Mouse (Mus musculus): ENCODE measurements at regions not wholly inside any gene's neighbourhood (a gene's known extent, or its start where the extent isn't known, plus 50 kb on each side); places are given as distances from the start of the nearest gene placed in this dataset.

DNA sequence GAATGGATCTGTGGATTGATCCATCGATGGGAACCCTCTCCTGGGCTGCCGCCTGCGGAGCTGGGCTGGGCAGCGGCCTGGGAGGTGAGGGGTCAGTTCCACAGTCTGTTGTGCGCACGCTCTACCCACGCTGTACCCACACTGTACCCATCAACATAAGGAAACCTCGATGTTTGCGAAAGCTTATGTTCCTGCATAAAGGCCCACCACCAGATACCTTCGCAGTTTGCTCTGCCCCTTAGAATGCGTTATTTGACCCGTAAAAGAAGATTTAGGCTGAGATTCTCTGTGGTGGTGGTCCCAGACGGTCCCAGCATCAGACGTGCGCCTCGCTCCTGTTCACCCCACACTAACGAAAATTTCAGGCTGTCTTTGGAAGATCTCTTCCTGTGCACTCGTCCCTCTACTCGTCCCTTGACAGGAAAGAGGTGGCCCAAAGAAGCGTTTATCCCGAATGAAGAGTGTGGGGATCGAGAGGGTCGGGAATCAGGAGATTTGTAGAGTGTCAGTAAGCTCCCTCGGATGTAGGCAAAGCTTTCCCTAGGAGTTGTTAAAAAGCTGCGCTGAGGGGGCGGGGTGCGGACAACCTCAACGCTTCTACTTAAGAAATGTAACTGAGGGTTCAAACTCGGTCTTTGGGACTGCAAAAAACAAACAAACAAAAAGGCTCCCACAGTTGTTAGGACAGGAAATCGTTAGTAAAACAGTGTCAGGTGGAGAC is 123.9 kb downstream of the Tmem161b start:
- Histone ChIP-seq H3K4me1 (ENCODE audit: control insufficient read depth in 2 of 2, insufficient read depth in 2 of 2, low read length in 2 of 2) (peaks cover 4 to 10% of the 10 kb centered on the region in 2 experiments; a peak in 3 of 4 replicates), H3K27me3 (ENCODE audit: control insufficient read depth, insufficient read depth, low read length) (peaks cover 58% of the 10 kb centered on the region), H3K36me3 (ENCODE audit: control insufficient read depth, insufficient read depth, low read length) (no peaks in the 10 kb centered on the region), H3K4me3 (ENCODE audit: control insufficient read depth in 1 of 2, insufficient read depth in 1 of 2, low read depth in 1 of 2, low read length in 2 of 2) (no peak overlapping the region), H3K9me3 (ENCODE audit: control insufficient read depth, low read length) (no peaks in the 10 kb centered on the region), H3K4me2 (ENCODE audit: low read length) (no peak overlapping the region; the same call in 1 of the 2 replicates), H3K9ac (ENCODE audit: low read length) (no peak overlapping the region), H3K27ac (replicated peaks in 1 of 2; ENCODE audit: control insufficient read depth in 1 of 2, insufficient read depth in 1 of 2, low read depth in 2 of 2, low read length in 2 of 2) (no peak overlapping the region)
- no peak for ATAC-seq (ENCODE audit: insufficient number of reproducible peaks, insufficient read depth, low FRiP score, low read depth)
- WGBS = 2% methylated on average over 30 of the region's 30 CpGs

- Histone ChIP-seq H3K9ac (ENCODE audit: low read length) (no peak overlapping the region), H3K4me1 (ENCODE audit: control insufficient read depth in 2 of 2, insufficient read depth in 2 of 2, low read length in 2 of 2) (peaks cover 4 to 10% of the 10 kb centered on the region in 2 experiments; a peak in 3 of 4 replicates), H3K9me3 (ENCODE audit: control insufficient read depth, low read length) (no peaks in the 10 kb centered on the region), H3K36me3 (ENCODE audit: control insufficient read depth, insufficient read depth, low read length) (no peaks in the 10 kb centered on the region), H3K27me3 (ENCODE audit: control insufficient read depth, insufficient read depth, low read length) (peaks cover 52% of the 10 kb centered on the region), H3K4me2 (ENCODE audit: low read length) (no peak overlapping the region; the same call in 1 of the 2 replicates), H3K27ac (replicated peaks in 1 of 2; ENCODE audit: control insufficient read depth in 1 of 2, insufficient read depth in 1 of 2, low read depth in 2 of 2, low read length in 2 of 2) (no peak overlapping the region), H3K4me3 (ENCODE audit: control insufficient read depth in 1 of 2, insufficient read depth in 1 of 2, low read depth in 1 of 2, low read length in 2 of 2) (no peak overlapping the region)
- WGBS = 6% methylated on average over 2 of the region's 2 CpGs
- no peak for ATAC-seq (ENCODE audit: insufficient number of reproducible peaks, insufficient read depth, low FRiP score, low read depth)
Measured at GRCm38 (mm10) chr13:84346569-84346968, 124.5 kb downstream of the Tmem161b start.

- Histone ChIP-seq H3K9me3 (ENCODE audit: control insufficient read depth, low read length) (no peaks in the 10 kb centered on the region), H3K27ac (replicated peaks in 1 of 2; ENCODE audit: control insufficient read depth in 1 of 2, insufficient read depth in 1 of 2, low read depth in 2 of 2, low read length in 2 of 2) (no peak overlapping the region), H3K4me2 (ENCODE audit: low read length) (peak overlapping the region; percentile 89), H3K4me1 (ENCODE audit: control insufficient read depth in 2 of 2, insufficient read depth in 2 of 2, low read length in 2 of 2) (peaks cover 4 to 10% of the 10 kb centered on the region in 2 experiments; a peak in 3 of 4 replicates), H3K27me3 (ENCODE audit: control insufficient read depth, insufficient read depth, low read length) (peaks cover 45% of the 10 kb centered on the region), H3K36me3 (ENCODE audit: control insufficient read depth, insufficient read depth, low read length) (no peaks in the 10 kb centered on the region), H3K9ac (ENCODE audit: low read length) (peak overlapping the region; percentile 34; the same call in 1 of the 2 replicates), H3K4me3 (ENCODE audit: control insufficient read depth in 1 of 2, insufficient read depth in 1 of 2, low read depth in 1 of 2, low read length in 2 of 2) (peak overlapping the region; percentile 44 to 52)
- WGBS = 2% methylated on average over 21 of the region's 21 CpGs
- ATAC-seq (ENCODE audit: insufficient number of reproducible peaks, insufficient read depth, low FRiP score, low read depth) = no peak
Measured at GRCm38 (mm10) chr13:84347181-84347913, 125.3 kb downstream of the Tmem161b start.

- Histone ChIP-seq H3K4me3 (ENCODE audit: control insufficient read depth in 1 of 2, insufficient read depth in 1 of 2, low read depth in 1 of 2, low read length in 2 of 2) (peak overlapping the region; percentile 44 to 52), H3K27ac (replicated peaks in 1 of 2; ENCODE audit: control insufficient read depth in 1 of 2, insufficient read depth in 1 of 2, low read depth in 2 of 2, low read length in 2 of 2) (peak overlapping the region; percentile 60 to 69), H3K36me3 (ENCODE audit: control insufficient read depth, insufficient read depth, low read length) (no peaks in the 10 kb centered on the region), H3K27me3 (ENCODE audit: control insufficient read depth, insufficient read depth, low read length) (peaks cover 42% of the 10 kb centered on the region), H3K9ac (ENCODE audit: low read length) (peak overlapping the region; percentile 69), H3K4me1 (ENCODE audit: control insufficient read depth in 2 of 2, insufficient read depth in 2 of 2, low read length in 2 of 2) (peaks cover 4 to 10% of the 10 kb centered on the region in 2 experiments; a peak in 3 of 4 replicates), H3K9me3 (ENCODE audit: control insufficient read depth, low read length) (no peaks in the 10 kb centered on the region), H3K4me2 (ENCODE audit: low read length) (peak overlapping the region; percentile 89)
- WGBS = under 1% methylated on average over 34 of the region's 34 CpGs
- ATAC-seq (ENCODE audit: insufficient number of reproducible peaks, insufficient read depth, low FRiP score, low read depth) = peak; percentile 96
Measured at GRCm38 (mm10) chr13:84347914-84348700, 126.0 kb downstream of the Tmem161b start.

DNA sequence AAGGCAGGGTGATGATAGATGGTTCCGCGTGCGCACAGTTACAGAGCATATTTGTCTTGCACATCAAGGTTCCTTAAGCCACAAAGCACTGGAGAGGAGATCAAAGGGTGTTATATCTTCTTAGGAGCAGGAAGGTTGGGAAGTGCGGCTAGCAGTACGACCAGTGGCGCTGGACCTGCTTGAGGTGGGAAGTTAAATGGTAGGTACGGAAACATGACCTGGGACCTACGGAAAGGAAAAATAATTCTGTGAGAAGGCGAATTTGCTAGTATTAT is 126.5 kb downstream of the Tmem161b start:
- ATAC-seq (ENCODE audit: insufficient number of reproducible peaks, insufficient read depth, low FRiP score, low read depth) = no peak
- H3K4me3 ChIP-seq (ENCODE audit: control insufficient read depth in 1 of 2, insufficient read depth in 1 of 2, low read depth in 1 of 2, low read length in 2 of 2) = peak overlapping the region; percentile 44 to 52
- peak overlapping the region; percentile 69 for H3K9ac ChIP-seq (ENCODE audit: low read length)
- no peaks in the 10 kb centered on the region for H3K9me3 ChIP-seq (ENCODE audit: control insufficient read depth, low read length)
- H3K27ac ChIP-seq (replicated peaks in 1 of 2; ENCODE audit: control insufficient read depth in 1 of 2, insufficient read depth in 1 of 2, low read depth in 2 of 2, low read length in 2 of 2) = peak overlapping the region; percentile 60 to 69
- 0% methylated on average over 9 of the region's 9 CpGs for WGBS
- peaks cover 4 to 10% of the 10 kb centered on the region in 2 experiments; a peak in 3 of 4 replicates for H3K4me1 ChIP-seq (ENCODE audit: control insufficient read depth in 2 of 2, insufficient read depth in 2 of 2, low read length in 2 of 2)
- H3K36me3 ChIP-seq (ENCODE audit: control insufficient read depth, insufficient read depth, low read length) = no peaks in the 10 kb centered on the region
- H3K27me3 ChIP-seq (ENCODE audit: control insufficient read depth, insufficient read depth, low read length) = peaks cover 36% of the 10 kb centered on the region
- H3K4me2 ChIP-seq (ENCODE audit: low read length) = peak overlapping the region; percentile 89

DNA sequence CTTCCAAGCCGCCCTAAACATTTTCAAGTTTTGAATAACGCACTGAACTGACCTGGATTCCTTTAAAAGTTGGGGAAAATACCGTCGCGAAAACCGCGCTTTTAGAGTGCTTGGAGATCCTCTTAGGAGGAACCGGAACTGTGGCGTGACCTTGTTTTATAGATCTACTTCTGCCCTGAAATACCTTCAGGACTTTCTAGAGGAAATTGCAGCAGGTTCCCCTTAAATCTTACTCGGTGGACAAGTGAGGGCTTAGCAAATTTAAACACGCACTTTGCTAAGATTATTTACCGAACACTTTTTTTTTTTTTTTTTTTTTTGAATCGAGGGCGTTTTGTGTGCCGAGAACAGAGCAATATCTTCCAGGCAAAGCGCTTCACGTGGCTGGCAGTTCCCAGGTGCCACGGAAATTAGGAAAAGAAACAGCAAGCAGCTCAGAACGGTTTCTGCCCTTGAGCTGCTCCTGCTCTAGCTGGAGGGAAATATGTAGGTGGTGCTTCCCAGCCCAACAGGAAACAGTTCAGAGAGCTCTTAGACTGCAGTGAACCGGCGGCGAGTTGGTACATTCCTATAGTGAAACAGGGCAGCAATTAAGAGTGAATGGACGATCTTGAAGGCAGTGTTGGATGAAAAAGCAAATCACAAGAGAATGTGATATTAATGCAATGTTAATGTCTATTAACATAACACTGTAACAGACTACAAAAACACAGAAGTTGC is 127.1 kb downstream of the Tmem161b start:
- Histone ChIP-seq H3K4me1 (ENCODE audit: control insufficient read depth in 2 of 2, insufficient read depth in 2 of 2, low read length in 2 of 2) (peaks cover 4 to 10% of the 10 kb centered on the region in 2 experiments; a peak in 3 of 4 replicates), H3K27me3 (ENCODE audit: control insufficient read depth, insufficient read depth, low read length) (peaks cover 31% of the 10 kb centered on the region), H3K9me3 (ENCODE audit: control insufficient read depth, low read length) (no peaks in the 10 kb centered on the region), H3K9ac (ENCODE audit: low read length) (peak overlapping the region; percentile 69), H3K36me3 (ENCODE audit: control insufficient read depth, insufficient read depth, low read length) (no peaks in the 10 kb centered on the region), H3K4me2 (ENCODE audit: low read length) (peak overlapping the region; percentile 89), H3K27ac (replicated peaks in 1 of 2; ENCODE audit: control insufficient read depth in 1 of 2, insufficient read depth in 1 of 2, low read depth in 2 of 2, low read length in 2 of 2) (peak overlapping the region; percentile 60 to 69), H3K4me3 (ENCODE audit: control insufficient read depth in 1 of 2, insufficient read depth in 1 of 2, low read depth in 1 of 2, low read length in 2 of 2) (peak overlapping the region; percentile 44 to 52)
- no peak for ATAC-seq (ENCODE audit: insufficient number of reproducible peaks, insufficient read depth, low FRiP score, low read depth)
- under 1% methylated on average over 23 of the region's 23 CpGs for WGBS

DNA sequence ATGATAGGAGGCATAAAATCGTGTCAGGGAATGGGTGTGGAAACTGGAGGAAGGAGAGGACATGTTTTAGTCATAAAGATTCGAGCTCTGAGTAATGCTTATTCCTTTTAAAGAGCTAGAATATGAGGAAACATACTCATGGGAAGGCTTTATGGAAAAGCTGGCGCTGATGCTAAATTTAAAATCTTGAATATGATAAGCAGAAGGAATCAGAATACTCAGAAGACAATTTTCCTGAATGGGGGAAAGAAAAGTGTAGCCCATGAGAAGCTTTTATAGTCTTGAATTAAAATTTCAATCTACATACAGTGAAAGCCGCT is 127.6 kb downstream of the Tmem161b start:
- Histone ChIP-seq H3K9ac (ENCODE audit: low read length) (peak overlapping the region; percentile 69; the same call in 1 of the 2 replicates), H3K4me1 (ENCODE audit: control insufficient read depth in 2 of 2, insufficient read depth in 2 of 2, low read length in 2 of 2) (peaks cover 4 to 10% of the 10 kb centered on the region in 2 experiments; a peak in 3 of 4 replicates), H3K4me3 (ENCODE audit: control insufficient read depth in 1 of 2, insufficient read depth in 1 of 2, low read depth in 1 of 2, low read length in 2 of 2) (peak overlapping the region in 1 of 2 experiments; percentile 52; a peak in 2 of 4 replicates), H3K9me3 (ENCODE audit: control insufficient read depth, low read length) (no peaks in the 10 kb centered on the region), H3K4me2 (ENCODE audit: low read length) (peak overlapping the region; percentile 89), H3K27ac (replicated peaks in 1 of 2; ENCODE audit: control insufficient read depth in 1 of 2, insufficient read depth in 1 of 2, low read depth in 2 of 2, low read length in 2 of 2) (no peak overlapping the region), H3K36me3 (ENCODE audit: control insufficient read depth, insufficient read depth, low read length) (no peaks in the 10 kb centered on the region), H3K27me3 (ENCODE audit: control insufficient read depth, insufficient read depth, low read length) (peaks cover 26% of the 10 kb centered on the region)
- WGBS = 40% methylated on average over 4 of the region's 4 CpGs
- no peak for ATAC-seq (ENCODE audit: insufficient number of reproducible peaks, insufficient read depth, low FRiP score, low read depth)

All from heart, embryonic 14.5 days (tissue).